Mouse (Mus musculus): ENCODE measurements around the gene Uqcr10.

DNA sequence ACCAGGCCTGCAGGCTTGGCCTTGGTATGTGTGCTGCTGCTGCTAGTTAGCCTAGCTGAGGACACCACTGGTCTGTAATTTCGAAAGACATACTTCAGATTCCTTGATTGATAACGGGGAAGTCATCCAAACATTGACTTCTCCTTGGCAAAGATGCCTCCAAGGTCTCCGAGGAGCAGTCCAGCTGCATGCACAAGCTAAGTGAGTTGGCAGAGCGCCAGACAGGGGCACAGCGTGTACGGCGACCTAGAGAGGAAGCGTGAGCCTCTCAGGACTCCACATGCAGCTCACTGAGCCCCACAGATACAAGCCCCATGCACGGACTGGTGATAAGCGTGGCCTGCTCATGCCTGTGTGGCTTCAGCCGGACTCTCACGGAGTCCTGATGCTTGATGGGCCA, 25.5 kb upstream of the Uqcr10 start:
- no peak for TF ChIP-seq EP300 (IDR thresholded peaks at IDR 0.05; ENCODE audit: low read depth)
- TF ChIP-seq CTCF (IDR thresholded peaks at IDR 0.05; ENCODE audit: low read depth) = no peak
